Mouse (Mus musculus) E14TG2a.4 (cell line): ENCODE measurements around the gene Itih3.

ENCODE experiments used
- CTCF ChIP-seq: conservative IDR thresholded peaks from 2 replicates; pipeline ENCODE4 v1.5.1; 2014; ENCODE audit warnings: low read length
- NANOG ChIP-seq: IDR thresholded peaks from 2 replicates; pipeline ENCODE4 v1.6.1; 2014; ENCODE audit warnings: borderline replicate concordance, low read length, mixed read lengths
- POU5F1 ChIP-seq: IDR thresholded peaks from 2 replicates; pipeline ENCODE4 v1.6.1; 2014; ENCODE audit warnings: low read length, borderline replicate concordance

- TF ChIP-seq CTCF (no peak), POU5F1 (no peak), NANOG (no peak)
Observed at GRCm38 (mm10) chr14:30879794-30880193, 43.8 kb downstream of the Itih3 start.
